Mouse (Mus musculus): ENCODE measurements at regions not wholly inside any gene's neighbourhood (a gene's known extent, or its start where the extent isn't known, plus 50 kb on each side); places are given as distances from the start of the nearest gene placed in this dataset.
"Not testable (repeated sequence)": the region's sequence is repeated elsewhere in the genome, so short reads cannot be mapped to it uniquely, and the experiment has no call there.

- peak; percentile 37 for DNase-seq (ENCODE audit: low read depth, low spot score)
These were observed 293.1 kb upstream of the Slc7a14 start for GRCm38 (mm10) chr3:31603237-31603636.

- DNase-seq (ENCODE audit: low read depth, low spot score), result not testable (repeated sequence)
These were observed 286.4 kb upstream of the Slc7a14 start for GRCm38 (mm10) chr3:31596581-31596980.

- no peak for DNase-seq (ENCODE audit: low read depth, low spot score)
These were observed 275.8 kb upstream of the Slc7a14 start for GRCm38 (mm10) chr3:31585971-31586370.

- DNase-seq (ENCODE audit: low read depth, low spot score), result no peak
These were observed 263.7 kb upstream of the Slc7a14 start for GRCm38 (mm10) chr3:31573849-31574248.

All from CD4-positive helper T cell, adult 2 months (primary cell).